Mouse (Mus musculus) testis, adult 2 months (tissue): ENCODE results near the gene Ttyh3.

Experiments used
- CTCF ChIP-seq: fragments of 200-500 bp; IDR thresholded peaks from 2 replicates; pipeline ENCODE4 v1.5.1; 2012; ENCODE audit warnings: low read depth, mild to moderate bottlenecking, inconsistent platforms, low read length, moderate library complexity; ENCODE audit not compliant: control insufficient read depth, insufficient read depth, insufficient replicate concordance
- POLR2A ChIP-seq: fragments of 200-500 bp; IDR thresholded peaks from 2 replicates; pipeline ENCODE4 v1.6.1; 2012; ENCODE audit warnings: low read depth, mild to moderate bottlenecking, inconsistent platforms, low read length, moderate library complexity; ENCODE audit not compliant: control insufficient read depth

- TF ChIP-seq CTCF (no peak), POLR2A (no peak)
Measured at GRCm38 (mm10) chr5:140581569-140581968, 67.3 kb downstream of the Ttyh3 start.
